Mouse (Mus musculus) G1E (cell line): ENCODE measurements around the gene Tdrd7. TPM values are rescaled to one million over a fixed set of nuclear protein-coding genes. Genes with fewer than 3 reads are reported as not detected.

Source experiments
- ATAC-seq: 2 replicates; pipeline ENCODE4 v1.8.0; 2016; ENCODE audit warnings: mild to moderate bottlenecking; ENCODE audit not compliant: insufficient number of reproducible peaks, poor library complexity, low FRiP score, severe bottlenecking; ENCODE audit errors: extremely low read depth
- DNase-seq: peaks from one replicate; pipeline ENCODE4 v3.0.0; 2012; ENCODE audit warnings: low spot score
- H3K27me3 ChIP-seq: 2 replicates; pipeline ENCODE4 v1.6.1; 2012; ENCODE audit warnings: mild to moderate bottlenecking, low read length, inconsistent platforms; ENCODE audit not compliant: insufficient read depth
- H3K36me3 ChIP-seq: replicated peaks from 2 replicates; pipeline ENCODE3; 2012; ENCODE audit warnings: mild to moderate bottlenecking, inconsistent platforms
- H3K4me1 ChIP-seq: 2 replicates; pipeline ENCODE4 v1.6.1; 2012; ENCODE audit warnings: low read depth, low read length, inconsistent platforms, mixed read lengths; ENCODE audit not compliant: insufficient read depth
- H3K4me3 ChIP-seq: 2 replicates; pipeline ENCODE4 v1.5.1; 2012; ENCODE audit warnings: low read depth, mild to moderate bottlenecking, inconsistent platforms, low read length, moderate library complexity, mixed read lengths
- H3K9me3 ChIP-seq: replicated peaks from 2 replicates; pipeline ENCODE4 v1.6.1; 2012; ENCODE audit warnings: inconsistent platforms
- CTCF ChIP-seq: IDR thresholded peaks from 2 replicates; pipeline ENCODE4 v1.5.1; 2012; ENCODE audit warnings: low read depth, low read length, inconsistent platforms, mixed read lengths
- GATA1 ChIP-seq: IDR thresholded peaks from 2 replicates; pipeline ENCODE4 v1.6.1; 2012; ENCODE audit warnings: borderline replicate concordance, low read length, inconsistent platforms, mixed read lengths
- GATA2 ChIP-seq: IDR thresholded peaks from 2 replicates; pipeline ENCODE4 v1.6.1; 2012; ENCODE audit warnings: low read depth, low read length, inconsistent platforms, borderline replicate concordance
- POLR2AphosphoS5 ChIP-seq: IDR thresholded peaks from 2 replicates; pipeline ENCODE4 v1.6.1; 2012; ENCODE audit warnings: low read depth, low read length, inconsistent platforms; ENCODE audit not compliant: insufficient replicate concordance
- TAL1 ChIP-seq: conservative IDR thresholded peaks from 2 replicates; pipeline ENCODE4 v1.6.1; 2012; ENCODE audit warnings: low read depth, low read length, inconsistent platforms, mixed read lengths
- polyA plus RNA-seq: library from polyadenylated mRNA; stranded (reverse); fragments of >175 nt; gene quantifications from 2 replicates; pipeline ENCODE4 v1.2.3, GENCODE M21; 2012
- total RNA-seq, 2 experiments: library from RNA; stranded (forward) in 1 of 2; stranded (reverse) in 1 of 2; fragments of 200-1000 nt in 1 of 2; fragments of >200 nt in 1 of 2; fragmentation: Nextera tagmentation in 1 of 2; gene quantifications; 2 replicates each; pipeline ENCODE4 v1.2.3; 2014 to 2017

The Tdrd7 gene
- total and polyA plus RNA-seq, 3 experiments = 0.12 to 7.7 (median 1.4) TPM

- Histone ChIP-seq H3K27me3 (peaks cover 48% of the 10 kb centered on the region), H3K9me3 (no peaks in the 10 kb centered on the region)
Measured at GRCm38 (mm10) chr4:45971806-45972447, 6.8 kb downstream of the Tdrd7 start.

GRCm38 (mm10) chr4:45972448-45972854 is 7.3 kb downstream of the Tdrd7 start:
- peak overlapping the region; percentile 82 for H3K4me3 ChIP-seq
- peaks cover 50% of the 10 kb centered on the region for H3K27me3 ChIP-seq
- DNase-seq (peak; percentile 48), ATAC-seq (no peak)
- peaks cover 12% of the 10 kb centered on the region for H3K4me1 ChIP-seq
- no peaks in the 10 kb centered on the region for H3K36me3 ChIP-seq
- TF ChIP-seq GATA2 (no peak), GATA1 (no peak), POLR2AphosphoS5 (no peak), CTCF (no peak), TAL1 (no peak)
- no peaks in the 10 kb centered on the region for H3K9me3 ChIP-seq

More at GRCm38 (mm10) chr4:45971806-45972447, 6.8 kb downstream of the Tdrd7 start:
- H3K4me1 ChIP-seq = peaks cover 12% of the 10 kb centered on the region
- peak; percentile 80 for DNase-seq
- ATAC-seq = peak; percentile 66
- H3K36me3 ChIP-seq = no peaks in the 10 kb centered on the region
- H3K4me3 ChIP-seq = peak overlapping the region; percentile 82
- TF ChIP-seq TAL1 = no peak
- TF ChIP-seq CTCF = 0 out of 2 replicates have a peak, but pooled peaks have one; percentile 11

GRCm38 (mm10) chr4:45972951-45973350 is 7.8 kb downstream of the Tdrd7 start:
- H3K4me1 ChIP-seq = peaks cover 12% of the 10 kb centered on the region
- DNase-seq (no peak), ATAC-seq (no peak)
- H3K27me3 ChIP-seq = peaks cover 48% of the 10 kb centered on the region
- H3K4me3 ChIP-seq = peak overlapping the region; percentile 82
- H3K36me3 ChIP-seq = no peaks in the 10 kb centered on the region
- TF ChIP-seq CTCF = no peak
- TF ChIP-seq GATA2 = no peak
- no peak for TF ChIP-seq POLR2AphosphoS5
- no peak for TF ChIP-seq TAL1
- no peak for TF ChIP-seq GATA1
- H3K9me3 ChIP-seq = no peaks in the 10 kb centered on the region

- TF ChIP-seq CTCF (no peak), POLR2AphosphoS5 (no peak), GATA2 (no peak), TAL1 (no peak), GATA1 (no peak)
- Histone ChIP-seq H3K9me3 (no peaks in the 10 kb centered on the region), H3K36me3 (no peaks in the 10 kb centered on the region), H3K4me3 (no peak overlapping the region), H3K27me3 (peaks cover 34% of the 10 kb centered on the region), H3K4me1 (peaks cover 9% of the 10 kb centered on the region)
- DNase-seq (no peak), ATAC-seq (no peak)
Measured at GRCm38 (mm10) chr4:45976931-45977667, 12.0 kb downstream of the Tdrd7 start.

- DNase-seq (no peak), ATAC-seq (no peak)
- Histone ChIP-seq H3K36me3 (no peaks in the 10 kb centered on the region), H3K4me1 (no peaks in the 10 kb centered on the region), H3K27me3 (peaks cover 13% of the 10 kb centered on the region), H3K9me3 (no peaks in the 10 kb centered on the region), H3K4me3 (no peak overlapping the region)
- TF ChIP-seq POLR2AphosphoS5 (no peak), CTCF (no peak), TAL1 (no peak), GATA1 (no peak), GATA2 (no peak)
Measured at GRCm38 (mm10) chr4:45979916-45980315, 14.8 kb downstream of the Tdrd7 start.

- DNase-seq = no peak
- H3K4me3 ChIP-seq = no peak overlapping the region
- no peaks in the 10 kb centered on the region for H3K36me3 ChIP-seq
- no peaks in the 10 kb centered on the region for H3K4me1 ChIP-seq
- TF ChIP-seq TAL1 = no peak
- no peak for TF ChIP-seq GATA1
- TF ChIP-seq POLR2AphosphoS5 = no peak
- no peak for TF ChIP-seq CTCF
- TF ChIP-seq GATA2 = no peak
- no peaks in the 10 kb centered on the region for H3K9me3 ChIP-seq
- no peak for ATAC-seq
- H3K27me3 ChIP-seq = peaks cover 10% of the 10 kb centered on the region
Measured at GRCm38 (mm10) chr4:45981054-45981453, 15.9 kb downstream of the Tdrd7 start.
